Mouse (Mus musculus): ENCODE measurements around the gene Ccl5.
"Not testable (repeated sequence)": the region's sequence is repeated elsewhere in the genome, so short reads cannot be mapped to it uniquely, and the experiment has no call there.

Ccl5 gene

GRCm38 (mm10) chr11:83530360-83530759 is at the start of gene Ccl5:
Ccl5 (minus strand) TSS chr11:83530518.
- no peak for DNase-seq

DNA sequence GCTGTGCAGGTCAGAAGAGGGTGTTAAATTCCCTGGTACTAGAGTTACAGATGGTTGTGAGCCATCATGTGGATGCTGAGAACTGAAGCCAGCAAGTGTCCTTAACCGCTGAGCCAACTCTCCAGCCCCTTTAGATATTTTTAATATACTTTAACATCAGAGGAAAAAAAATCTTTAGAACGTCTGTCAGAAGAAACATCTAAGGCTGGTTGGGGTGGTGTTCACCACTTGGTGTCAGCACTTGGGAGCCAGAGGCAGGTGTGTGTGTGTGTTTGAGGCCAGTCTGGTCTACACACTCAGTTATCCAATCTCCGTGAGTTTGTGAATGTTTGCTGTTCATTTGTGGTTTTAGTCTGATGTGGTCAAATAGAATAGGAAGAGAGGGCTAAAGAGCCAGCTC is 48.7 kb upstream of the Ccl5 start:
- DNase-seq: no peak

- peak; percentile 23 for DNase-seq
Measured at GRCm38 (mm10) chr11:83578186-83578760, 48.0 kb upstream of the Ccl5 start, which contains the start of gene Ccl9. Ccl9 (minus strand) TSS chr11:83578636.

GRCm38 (mm10) chr11:83576927-83577555 is 46.7 kb upstream of the Ccl5 start:
- DNase-seq: no peak

DNA sequence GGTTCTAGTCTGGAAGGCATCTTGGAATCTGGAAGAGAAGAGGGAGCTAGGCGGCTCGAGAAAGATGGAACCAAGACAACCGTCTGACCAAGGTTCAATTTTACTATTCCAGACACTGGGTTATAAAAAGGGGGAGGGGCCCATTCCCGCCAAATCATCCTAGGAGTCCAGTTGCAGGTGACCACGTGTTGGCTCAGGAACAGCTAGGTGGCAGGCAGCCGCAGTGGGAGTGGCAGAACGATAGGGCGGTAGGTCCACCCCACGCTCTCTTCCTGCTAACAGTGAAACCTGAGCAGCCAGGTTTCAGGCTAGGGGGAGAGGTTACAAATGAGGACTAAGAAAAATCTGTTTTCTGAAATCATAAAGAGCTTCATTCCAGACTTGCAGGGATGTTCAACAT is 42.5 kb upstream of the Ccl5 start:
- no peak for DNase-seq

GRCm38 (mm10) chr11:83572223-83572622 is 41.9 kb upstream of the Ccl5 start:
- DNase-seq: peak; percentile 49

GRCm38 (mm10) chr11:83570189-83570588 is 39.9 kb upstream of the Ccl5 start:
- no peak for DNase-seq

DNA sequence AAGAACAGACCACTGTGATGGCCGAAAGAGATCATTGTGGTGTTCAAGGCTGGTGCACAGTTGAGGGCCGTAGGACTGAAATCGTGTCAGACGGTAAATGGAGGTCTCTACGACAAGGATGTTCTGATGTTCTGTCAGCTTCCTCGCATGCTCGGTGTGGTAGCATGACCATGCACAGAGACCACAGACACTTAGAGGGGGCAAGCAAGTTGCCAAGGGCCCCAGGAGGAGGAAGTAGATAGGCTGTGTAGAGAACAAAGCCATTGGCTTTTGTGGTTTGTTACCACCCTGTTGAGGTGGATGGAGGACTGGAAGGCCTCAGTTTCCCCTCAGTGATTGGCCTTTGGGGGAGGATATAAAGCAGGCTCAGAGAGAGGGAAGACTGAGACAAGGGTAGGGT is 38.9 kb upstream of the Ccl5 start:
- no peak for DNase-seq

- no peak for DNase-seq
Measured at GRCm38 (mm10) chr11:83568786-83569185, 38.5 kb upstream of the Ccl5 start.

DNA sequence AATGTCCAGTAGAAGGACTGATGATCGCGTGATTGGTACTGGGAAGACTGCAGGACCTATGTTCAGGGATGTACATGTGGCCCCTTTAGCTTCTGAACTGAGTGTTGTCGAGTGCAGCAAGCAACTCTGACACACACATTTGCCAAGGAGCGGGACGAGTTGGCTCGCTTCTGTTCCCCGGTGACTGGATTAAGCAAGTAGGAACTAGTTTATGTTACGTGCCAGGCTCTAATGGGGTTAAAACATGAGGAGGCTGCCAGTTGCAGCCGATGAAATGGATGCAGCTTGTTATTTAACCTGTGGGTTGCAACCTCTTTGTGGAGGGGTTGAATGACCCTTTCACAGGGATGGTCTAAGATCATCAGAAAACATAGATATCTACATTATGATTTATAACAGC is 37.7 kb upstream of the Ccl5 start:
- DNase-seq: no peak

DNA sequence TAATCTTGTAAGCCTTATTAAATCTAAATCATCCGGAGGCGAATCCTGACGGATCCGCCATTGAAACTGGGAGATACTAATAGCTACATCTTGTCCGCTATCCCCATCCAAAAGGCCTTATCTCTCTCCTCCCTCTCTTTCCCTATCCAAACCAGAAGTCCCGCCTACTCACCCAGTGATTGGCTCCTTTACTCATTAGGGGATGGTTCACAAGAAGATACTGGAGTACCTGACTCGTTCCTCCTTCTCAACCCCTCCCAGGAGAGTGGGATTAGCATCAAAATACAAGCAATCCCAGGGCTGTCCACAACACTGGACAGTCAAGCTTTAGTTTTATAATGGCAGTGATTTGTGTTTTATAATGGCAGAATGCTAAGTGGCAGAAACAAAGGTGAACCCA is 37.0 kb upstream of the Ccl5 start:
- no peak for DNase-seq

GRCm38 (mm10) chr11:83566617-83567016 is 36.3 kb upstream of the Ccl5 start:
- DNase-seq: no peak

- DNase-seq: no peak
Measured at GRCm38 (mm10) chr11:83563754-83564153, 33.4 kb upstream of the Ccl5 start.

- no peak for DNase-seq
Measured at GRCm38 (mm10) chr11:83562311-83562887, 32.1 kb upstream of the Ccl5 start.

GRCm38 (mm10) chr11:83560405-83560804 is 30.1 kb upstream of the Ccl5 start:
- DNase-seq: no peak

GRCm38 (mm10) chr11:83557074-83557473 is 26.8 kb upstream of the Ccl5 start:
- DNase-seq: no peak

DNA sequence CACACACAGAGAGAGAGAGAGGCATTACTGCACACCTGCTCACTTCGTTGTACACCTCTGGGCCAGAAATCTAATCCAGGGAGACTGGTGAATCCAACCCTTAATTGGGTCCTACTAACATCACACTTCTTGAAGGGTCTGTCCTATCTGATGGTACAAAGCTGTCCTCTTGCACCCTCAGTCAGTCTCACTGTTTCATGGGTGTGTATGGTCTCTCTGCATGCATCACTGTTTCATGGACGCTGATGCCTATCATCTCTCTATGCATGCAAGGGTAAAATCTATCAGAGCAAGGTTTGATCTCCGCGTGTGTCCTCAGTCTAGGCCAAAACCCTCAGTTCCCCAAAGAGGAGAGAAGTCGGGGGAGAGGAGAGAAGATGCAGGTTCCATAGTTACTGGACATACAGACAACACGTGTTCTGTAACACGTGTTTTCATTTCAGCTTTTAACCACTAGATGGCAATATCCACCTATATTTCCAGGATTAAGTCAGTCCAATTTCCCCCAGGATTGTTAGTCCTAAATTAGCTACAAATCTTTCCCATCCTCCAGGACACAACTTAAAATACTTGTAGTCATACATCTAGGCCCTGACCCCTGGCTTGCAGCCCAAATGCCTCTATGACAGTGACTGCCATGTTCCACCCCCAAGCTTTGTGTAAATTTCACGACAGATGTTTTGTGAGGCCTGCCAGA is 25.9 kb upstream of the Ccl5 start:
- peak; percentile 72 for DNase-seq

DNA sequence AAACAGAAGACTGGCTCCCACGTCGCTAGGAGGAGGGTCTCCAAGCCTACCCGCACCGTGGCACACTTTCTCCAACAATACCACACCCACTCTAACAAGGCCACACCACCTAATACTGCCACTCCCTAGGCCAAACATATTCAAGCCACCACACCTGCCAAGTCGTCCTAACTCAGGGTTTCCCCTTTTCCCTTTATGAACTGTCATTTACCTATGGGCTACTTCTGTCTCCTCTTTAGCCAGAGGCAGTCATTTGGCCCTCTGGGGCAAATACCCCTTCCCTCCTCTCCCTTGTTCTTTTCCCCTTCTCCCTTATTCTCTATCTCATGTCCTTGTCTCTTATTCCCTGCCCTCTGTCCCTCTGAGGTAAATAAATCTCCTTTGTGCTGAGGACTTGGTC is 21.4 kb upstream of the Ccl5 start:
- DNase-seq: no peak

DNA sequence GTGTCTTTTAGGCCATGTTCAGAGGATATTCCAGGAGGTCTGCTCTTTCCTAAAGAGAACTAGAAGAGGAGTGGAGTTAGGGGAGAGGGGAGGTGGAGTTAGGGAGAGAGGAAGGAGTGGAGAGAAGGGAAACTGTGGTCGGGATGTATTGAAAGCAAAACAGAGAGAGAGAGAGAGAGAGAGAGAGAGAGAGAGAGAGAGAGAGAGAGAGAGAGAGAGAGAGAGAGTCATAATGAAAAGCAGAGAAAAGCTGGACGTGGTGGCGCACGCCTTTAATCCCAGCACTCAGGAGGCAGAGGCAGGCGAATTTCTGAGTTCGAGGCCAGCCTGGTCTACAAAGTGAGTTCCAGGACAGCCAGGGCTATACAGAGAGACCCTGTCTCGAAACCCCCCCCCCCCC is 20.7 kb upstream of the Ccl5 start:
- not testable (repeated sequence) for DNase-seq

- no peak for DNase-seq
Measured at GRCm38 (mm10) chr11:83550186-83550632, 19.9 kb upstream of the Ccl5 start.

DNA sequence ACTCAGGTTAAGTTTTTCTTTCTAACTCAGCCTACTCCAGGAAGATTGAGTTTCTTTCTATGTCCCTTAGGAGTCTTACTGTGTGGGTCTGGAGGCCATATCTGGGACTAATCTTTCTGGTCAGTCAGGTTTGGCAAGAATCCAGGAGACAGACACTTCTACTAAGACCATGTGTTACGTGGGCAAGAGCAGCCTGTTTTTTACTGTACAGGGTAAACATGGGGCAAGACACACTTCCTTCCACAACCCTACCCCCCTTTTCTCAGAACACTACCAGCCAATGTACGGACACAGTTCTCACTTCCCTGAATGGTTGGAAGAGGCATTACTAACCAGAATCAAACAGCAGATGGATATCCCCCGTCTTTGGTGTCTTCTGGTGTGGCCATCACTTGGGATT is 13.9 kb upstream of the Ccl5 start:
- no peak for DNase-seq

- no peak for DNase-seq
Measured at GRCm38 (mm10) chr11:83541415-83541814, 11.1 kb upstream of the Ccl5 start.

DNA sequence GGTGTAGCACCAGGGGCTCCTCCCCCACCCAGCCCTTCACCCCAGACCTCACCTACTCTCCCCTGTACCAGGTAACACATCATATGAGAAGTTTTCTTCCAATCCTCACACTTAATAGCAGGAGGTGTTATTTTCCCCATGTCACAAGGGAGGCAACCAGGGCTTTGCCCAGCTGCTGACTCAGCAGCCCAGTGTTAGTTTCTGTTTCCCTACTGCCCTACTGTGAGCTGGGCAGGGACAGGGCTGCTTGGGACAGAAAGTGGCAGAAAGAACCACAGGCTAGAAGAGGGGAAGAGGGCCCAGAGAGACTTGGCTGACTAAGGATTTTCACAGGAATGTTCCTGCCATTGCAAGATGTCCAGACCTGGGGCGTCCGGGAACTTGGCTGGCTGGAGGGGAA is 10.6 kb upstream of the Ccl5 start:
- DNase-seq: no peak
